Mouse (Mus musculus) granulocyte monocyte progenitor cell, adult 5-6 weeks (primary cell): ENCODE results near the gene Btbd2. TPM values are rescaled to one million over a fixed set of nuclear protein-coding genes. Genes with fewer than 3 reads are reported as not detected.
A peak's percentile ranks its signal among the peaks of the same experiment; 100 is the strongest.

ENCODE experiments used
- ATAC-seq: replicated peaks from 2 replicates; pipeline ENCODE4 v1.8.0; 2016; ENCODE audit warnings: mild to moderate bottlenecking, moderate TSS enrichment, inconsistent platforms; ENCODE audit not compliant: poor library complexity, severe bottlenecking
- total RNA-seq, 2 experiments: library from RNA; stranded (forward) in 1 of 2; stranded (reverse) in 1 of 2; fragments of 200-712, 200-1000 nt in 1 of 2; fragments of >200 nt in 1 of 2; fragmentation: Nextera tagmentation in 1 of 2; gene quantifications; 2 replicates each; pipeline ENCODE4 v1.2.3; 2014 to 2017

The Btbd2 gene
- total RNA-seq (2014; fragmentation: Nextera tagmentation), result 26.1 and 34.6 TPM in 2 replicates
- 13.3 and 34.8 TPM in 2 replicates for total RNA-seq (2017)

DNA sequence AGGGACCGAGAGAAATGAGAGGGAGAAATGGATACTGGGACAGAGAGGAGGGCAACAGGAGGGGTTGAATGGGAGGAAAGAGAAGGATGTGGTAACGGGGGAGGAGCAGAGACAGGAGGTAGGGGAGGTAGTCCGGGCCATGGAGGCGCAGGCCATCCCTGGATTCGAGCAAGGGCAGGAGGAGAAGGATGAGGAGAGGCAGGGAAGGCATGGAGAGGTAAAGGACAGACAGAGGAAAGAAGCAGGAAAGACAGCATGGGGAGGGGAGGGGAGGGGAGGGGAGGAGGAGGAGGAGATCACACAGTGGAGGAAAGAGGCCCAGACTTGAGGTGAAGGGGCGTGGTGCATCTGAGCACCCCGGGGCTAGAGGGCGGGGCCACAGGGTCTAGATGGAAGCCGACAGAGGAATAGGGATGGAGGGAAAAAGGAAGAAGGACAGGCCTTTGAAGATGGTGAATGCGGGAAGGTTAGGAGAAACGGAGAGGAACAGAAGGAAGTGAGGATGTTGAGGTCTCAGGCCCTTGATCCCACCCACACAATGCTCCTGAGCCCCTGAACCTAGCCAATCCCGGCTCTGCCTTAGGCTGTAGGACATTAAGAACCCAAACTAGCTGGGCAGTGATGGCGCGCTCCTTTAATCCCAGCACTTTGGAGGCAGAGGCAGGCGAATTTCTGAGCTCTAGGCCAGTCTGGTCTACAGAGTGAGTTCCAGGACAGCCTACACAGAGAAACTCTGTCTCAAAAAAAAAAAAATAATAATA lies at the start of gene Btbd2:
Gene Btbd2 (minus strand): TSS at position 209 of the 761 bp plus-strand sequence.
- no peak for ATAC-seq

DNA sequence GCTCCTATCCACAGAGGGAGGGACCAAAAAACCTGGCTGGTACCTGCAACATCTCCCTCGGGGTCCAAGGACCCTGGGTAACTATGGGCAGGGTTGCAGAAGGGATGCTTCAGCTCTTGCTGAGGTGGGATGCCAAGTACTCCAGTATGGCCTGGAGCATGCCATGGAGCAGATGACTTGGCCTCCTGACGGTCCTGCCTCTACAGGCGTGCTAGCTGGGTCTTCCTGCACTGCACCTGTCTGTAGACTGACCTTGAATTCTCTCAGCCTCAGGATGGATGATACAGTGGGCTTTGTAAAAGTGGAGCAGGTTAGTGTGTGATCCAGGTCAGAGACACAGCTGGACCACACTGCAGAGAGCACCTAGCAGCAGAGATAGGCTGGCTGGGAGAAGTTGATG lies 48.6 kb upstream of the Btbd2 start:
- ATAC-seq, result no peak

DNA sequence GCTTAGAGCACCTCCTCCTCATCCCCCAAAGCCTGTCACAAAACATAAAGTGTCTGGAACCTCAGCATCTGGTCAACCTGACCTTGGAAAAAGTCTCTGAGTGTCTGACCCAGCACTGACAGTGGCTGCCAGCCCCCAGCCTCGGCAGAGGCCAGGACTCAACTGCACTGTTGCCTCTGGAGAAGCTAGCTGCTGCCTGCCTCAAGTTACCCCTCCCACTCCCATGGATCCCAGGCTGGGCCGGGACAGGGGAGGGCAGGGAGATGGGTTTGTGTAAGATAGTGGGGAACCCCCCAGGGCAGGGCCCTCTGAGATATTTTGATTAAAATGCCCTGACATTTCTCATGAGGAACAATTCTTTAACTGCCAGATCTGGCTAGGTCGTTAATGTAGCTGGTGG lies 48.2 kb upstream of the Btbd2 start:
- no peak for ATAC-seq

DNA sequence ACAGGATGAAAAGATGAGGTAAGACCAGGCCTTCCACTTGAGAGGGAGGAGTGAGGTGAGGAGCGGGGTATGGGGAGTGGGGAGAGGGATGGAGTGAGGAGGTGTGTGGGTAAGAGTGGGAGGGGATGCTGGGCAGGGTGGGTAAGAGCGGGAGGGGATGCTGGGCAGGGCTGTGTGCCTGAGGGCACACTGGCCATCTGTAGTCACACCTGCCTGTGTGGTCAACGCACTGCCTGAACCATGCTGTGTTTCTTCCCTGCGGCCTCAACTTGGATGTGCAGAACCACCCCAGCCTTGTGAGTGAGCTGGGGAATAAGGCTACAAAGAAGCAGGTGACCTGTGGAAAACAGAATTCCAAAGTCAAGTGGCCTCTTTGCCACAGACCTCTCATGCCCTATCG lies 47.5 kb upstream of the Btbd2 start:
- no peak for ATAC-seq

DNA sequence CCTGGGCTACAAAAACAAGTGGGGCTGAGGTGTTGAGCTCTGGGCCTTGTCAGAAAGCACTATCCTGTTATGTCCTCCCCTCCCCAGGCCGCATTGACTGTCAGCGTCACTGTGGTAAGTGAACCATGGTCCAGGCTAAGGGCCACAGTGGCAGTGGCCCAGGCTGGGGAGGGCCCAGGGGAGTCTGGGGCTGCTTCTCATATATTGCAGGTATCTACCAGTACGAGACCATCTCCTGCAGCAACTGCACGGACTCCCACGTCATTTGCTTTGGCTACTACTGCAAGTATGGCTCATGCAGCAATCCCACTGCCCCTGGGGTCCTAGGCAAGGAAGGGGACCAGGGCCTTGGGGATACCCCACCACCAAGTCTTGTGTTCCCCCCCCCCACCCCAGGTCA lies 46.8 kb upstream of the Btbd2 start:
- no peak for ATAC-seq

DNA sequence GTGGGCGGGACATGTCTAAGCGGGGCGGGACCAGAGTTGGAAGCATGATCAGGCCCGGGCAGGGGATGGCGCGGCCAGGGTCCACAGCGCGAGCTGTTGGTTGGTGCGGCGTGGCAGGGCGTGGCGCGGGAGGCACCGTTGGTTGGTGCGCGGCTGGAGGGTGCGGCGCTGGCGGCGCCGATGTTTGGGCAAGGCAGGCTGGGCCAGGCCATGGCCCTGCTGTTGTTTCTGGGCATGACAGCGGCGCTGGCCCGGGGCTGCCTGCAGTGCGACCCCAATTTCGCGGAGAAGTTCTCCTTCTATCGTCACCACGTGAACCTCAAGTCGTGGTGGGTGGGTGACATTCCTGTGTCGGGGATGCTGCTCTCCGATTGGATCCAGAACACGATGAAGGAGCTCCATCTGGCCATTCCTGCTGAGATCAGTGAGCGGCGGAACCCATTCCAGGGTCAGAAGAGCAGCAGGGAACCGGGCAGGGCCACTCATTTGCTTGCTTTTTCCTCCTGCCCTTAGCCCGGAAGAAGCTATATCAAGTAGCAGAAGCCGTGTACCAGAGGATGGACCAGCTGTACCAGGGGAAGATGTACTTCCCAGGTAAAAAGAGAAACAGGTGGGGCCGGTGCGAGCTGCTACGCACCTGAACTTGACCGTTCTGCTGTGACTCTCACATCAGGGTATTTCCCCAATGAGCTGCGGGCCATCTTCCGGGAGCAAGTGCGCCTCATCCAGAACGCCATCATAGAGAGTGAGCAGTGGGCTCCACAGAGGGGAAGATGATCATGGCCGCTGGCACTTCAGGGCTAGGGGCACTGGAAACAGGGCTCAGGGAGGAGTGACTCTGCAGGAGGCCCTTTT lies 45.9 kb upstream of the Btbd2 start:
- peak; percentile 66 for ATAC-seq

DNA sequence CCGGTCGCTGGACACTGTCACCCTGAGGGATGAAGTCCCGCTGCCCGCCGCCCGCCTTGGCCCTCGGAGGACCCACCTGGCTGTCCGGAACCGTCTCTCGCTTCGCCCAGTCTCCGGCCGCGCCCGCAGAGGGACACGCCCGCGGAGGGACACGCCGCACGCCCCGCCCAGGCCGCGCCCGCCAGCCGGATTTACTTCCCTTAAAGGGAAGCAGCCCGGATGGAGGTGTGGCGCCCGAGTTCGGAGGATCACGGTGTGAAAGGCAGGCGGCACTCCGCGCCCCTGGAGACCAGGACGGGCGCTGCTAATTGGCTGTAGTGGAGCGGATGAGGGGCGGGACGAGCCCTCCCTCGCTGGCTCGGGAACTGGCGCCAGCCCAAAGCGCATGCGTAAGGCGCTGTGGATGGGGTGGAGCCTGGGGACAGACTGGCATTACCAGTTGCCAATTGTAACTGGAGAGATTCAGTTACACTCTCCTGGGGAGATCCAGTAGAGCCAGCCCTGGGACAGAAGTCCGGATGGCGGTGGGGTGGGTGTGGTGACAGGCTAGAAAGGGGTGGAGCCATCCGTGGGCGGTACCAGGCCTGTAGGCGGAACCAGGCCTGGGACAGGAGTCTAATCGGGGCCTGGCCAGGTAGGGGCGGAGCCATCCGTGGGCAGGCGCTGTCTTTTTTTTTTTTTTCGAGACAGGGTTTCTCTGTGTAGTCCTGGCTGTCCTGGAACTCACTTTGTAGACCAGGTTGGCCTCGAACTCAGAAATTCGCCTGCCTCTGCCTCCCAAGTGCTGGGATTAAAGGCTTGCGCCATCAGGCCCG lies 45.1 kb upstream of the Btbd2 start, which contains the start of the genes Mob3a and Izumo4:
Gene Mob3a (minus strand): TSS at position 257 of the 815 bp plus-strand sequence.
Gene Izumo4 (plus strand): TSS at position 464 of the 815 bp plus-strand sequence.
- ATAC-seq, result peak; percentile 74

DNA sequence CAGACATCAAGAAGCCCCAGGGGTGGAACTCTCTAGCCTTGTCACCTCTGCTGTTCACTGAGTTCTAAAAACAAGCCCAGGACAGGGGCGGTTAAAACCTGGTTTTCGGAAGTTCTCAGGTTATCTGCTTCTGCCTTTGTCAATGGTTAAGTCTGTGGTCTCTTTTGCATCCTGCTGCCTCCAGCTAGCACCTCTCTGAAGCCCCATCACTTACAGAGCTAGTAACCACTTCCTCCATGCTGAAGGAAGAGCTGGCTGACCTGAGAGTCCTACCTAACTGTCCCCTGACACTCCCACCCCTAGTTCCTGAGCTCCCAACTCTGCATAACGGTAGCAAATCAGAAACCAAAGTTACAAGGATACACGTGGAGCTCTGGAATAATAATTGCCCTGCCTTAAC lies 43.9 kb upstream of the Btbd2 start:
- peak; percentile 14 for ATAC-seq

DNA sequence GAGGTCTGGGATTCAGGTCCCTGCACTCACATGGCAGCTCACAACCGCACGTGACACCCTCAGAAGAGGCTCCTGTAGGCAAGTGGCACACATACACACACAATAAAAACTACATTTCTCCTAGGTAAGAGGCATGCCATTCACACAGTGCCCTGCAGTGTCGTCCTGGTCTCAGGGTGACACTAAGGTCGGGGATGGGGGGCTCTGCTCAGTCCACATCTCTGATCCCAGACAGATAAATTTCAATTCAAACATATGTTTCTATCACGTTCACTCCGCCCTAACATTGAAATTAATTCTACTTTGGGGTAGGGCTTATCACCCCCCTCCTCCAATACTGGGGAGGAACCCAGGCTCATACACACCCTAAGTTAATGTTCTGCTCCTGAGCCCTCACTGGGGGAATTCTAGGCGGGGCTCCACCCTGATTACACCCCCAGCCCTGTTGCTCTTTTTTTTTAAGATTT lies 43.2 kb upstream of the Btbd2 start:
- no peak for ATAC-seq

DNA sequence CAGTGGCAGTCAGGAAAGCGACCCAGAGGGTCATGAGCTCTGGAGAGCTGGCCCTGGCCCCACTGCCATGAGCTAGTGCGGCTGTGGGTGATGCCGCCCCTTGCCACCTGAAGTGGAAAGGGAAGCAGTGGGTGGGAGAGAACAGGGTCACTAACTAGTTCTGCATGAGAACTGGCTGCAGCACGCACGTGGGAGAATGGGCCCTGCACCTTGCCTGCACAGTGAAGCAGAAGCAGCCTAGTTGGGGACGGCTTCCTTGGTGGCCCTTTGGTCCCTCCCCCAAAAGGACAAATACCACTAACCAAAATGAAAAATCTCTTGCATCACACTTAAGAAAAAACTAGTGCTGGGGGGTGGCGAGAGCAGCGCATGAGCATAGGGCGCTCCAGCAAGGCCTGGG lies 41.7 kb upstream of the Btbd2 start:
- ATAC-seq, result no peak

DNA sequence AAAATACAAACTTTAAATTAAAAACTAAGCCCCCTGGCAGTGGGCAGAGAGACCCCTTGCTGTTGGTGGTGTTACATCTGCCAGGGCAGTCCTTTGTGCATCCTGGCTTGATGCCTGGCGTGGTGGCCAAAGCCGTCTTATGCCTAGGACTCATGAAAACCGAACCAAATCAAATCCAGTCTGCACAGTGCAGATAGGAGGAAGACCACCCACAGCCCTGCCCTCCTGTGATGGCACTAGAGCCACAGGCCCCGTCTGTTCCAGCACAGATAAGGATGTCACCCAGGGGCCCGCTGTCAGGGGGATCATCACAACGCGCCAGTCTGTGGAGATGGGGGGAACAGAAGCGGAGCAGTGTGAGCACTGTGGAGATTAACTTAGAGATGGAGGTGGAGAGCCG lies 40.9 kb upstream of the Btbd2 start:
- ATAC-seq, result no peak

DNA sequence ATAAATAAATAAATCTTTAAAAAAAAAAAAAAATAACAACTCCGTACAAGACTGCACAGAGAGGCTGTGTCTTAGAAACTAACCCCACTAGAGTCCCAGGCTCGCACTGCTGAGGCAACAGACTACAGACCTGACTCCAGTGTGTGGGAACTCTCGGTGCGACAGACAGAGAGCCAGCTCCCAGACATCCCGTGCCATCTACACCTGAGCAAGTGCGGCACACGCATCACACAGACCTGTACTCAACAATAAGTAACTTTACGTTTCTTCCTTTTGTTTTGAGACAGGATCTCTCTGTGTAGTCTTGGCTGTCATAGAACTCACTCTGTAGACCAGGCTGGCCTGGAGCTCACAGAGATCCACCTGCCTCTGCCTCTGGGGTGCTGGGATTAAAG lies 40.5 kb upstream of the Btbd2 start:
- no peak for ATAC-seq

DNA sequence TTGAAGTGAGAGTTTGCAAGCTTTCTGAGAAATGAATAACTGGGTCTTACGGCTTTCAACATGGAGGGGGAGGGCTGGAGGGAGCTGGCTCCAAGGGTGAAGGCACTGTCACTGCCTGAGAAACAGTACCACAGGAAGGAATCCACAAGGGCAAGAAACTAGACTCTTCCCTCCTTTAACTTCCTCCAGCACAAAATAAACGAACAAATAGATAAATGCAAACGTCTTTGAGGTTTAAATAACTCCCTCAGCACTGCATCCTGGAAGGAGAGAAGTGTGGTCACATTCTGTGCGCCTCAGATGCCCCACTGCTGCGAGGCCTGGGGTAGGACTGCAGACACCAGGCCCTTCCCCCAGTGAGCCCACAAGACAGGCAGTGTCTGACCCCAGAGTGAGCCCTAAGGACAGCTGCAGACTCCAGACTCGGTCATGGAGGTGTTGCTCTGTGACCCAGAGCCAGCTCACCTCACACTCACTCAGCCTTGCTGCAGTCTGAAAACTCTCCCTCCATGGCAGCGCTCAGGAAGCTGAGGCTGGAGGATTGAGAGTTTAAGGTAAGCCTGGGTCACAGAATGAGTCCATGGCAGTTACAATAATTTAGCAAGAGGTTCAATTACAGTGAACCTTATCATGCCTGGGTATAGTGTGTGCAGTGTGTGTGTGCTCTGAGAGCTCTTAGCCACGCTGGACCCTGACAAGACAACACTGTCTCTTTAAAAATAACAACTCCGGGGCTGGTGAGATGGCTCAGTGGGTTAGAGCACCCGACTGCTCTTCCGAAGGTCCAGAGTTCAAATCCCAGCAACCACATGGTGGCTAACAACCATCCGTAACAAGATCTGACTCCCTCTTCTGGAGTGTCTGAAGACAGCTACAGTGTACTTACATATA lies 39.9 kb upstream of the Btbd2 start:
- ATAC-seq, result no peak

DNA sequence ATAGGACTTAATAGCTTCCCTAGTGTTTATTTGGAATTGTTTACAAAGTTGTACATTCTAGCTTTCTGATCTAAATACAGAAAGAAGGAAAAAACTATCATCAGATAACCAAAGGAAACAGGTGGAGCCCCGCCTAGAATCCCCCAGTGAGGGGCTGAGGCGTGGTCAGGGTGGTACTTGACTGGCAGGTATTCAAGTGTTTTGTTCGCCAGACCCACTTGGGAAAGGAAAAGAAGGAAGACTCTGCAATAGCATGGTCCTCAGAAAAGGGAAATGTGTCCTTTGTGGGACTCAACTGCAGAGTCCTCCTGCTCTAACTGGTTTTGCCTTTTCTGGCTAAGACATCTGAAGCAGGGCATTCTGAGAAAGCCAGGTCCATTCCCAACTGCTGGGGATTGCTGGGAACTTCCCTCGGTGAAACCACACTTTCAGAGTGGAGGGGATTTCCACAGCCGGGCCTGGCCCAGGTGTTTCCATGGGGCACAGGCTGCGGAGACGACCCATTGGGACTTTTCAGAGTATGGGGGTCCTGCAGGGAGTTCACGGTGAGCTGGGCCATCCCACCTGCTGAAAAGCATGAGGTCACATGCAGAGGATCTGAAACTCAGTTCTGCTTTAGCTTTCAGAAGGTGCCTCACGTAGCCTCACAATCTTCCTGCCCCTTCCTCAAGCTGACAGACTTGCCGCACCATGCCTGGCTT lies 39.1 kb upstream of the Btbd2 start:
- peak; percentile 3 for ATAC-seq

DNA sequence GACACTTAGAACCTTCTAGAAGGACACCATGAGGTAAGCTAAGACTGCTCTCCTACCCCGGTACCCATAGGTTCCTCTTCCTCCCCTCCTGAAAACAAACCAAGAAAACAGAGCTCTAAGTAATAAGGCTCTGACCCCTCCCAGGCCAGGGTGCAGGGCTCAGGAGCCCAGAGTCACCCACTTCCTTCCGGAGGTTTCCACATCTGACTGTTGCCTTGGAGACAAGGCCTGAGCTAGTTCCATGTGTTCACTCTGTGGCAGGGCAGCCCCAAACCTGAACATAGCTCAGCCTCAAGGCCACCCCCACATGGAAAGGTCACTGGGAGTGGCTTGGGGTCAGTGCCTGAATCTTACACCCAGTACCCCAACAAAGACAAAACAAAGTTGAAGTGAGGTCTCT lies 38.3 kb upstream of the Btbd2 start:
- peak; percentile 68 for ATAC-seq

DNA sequence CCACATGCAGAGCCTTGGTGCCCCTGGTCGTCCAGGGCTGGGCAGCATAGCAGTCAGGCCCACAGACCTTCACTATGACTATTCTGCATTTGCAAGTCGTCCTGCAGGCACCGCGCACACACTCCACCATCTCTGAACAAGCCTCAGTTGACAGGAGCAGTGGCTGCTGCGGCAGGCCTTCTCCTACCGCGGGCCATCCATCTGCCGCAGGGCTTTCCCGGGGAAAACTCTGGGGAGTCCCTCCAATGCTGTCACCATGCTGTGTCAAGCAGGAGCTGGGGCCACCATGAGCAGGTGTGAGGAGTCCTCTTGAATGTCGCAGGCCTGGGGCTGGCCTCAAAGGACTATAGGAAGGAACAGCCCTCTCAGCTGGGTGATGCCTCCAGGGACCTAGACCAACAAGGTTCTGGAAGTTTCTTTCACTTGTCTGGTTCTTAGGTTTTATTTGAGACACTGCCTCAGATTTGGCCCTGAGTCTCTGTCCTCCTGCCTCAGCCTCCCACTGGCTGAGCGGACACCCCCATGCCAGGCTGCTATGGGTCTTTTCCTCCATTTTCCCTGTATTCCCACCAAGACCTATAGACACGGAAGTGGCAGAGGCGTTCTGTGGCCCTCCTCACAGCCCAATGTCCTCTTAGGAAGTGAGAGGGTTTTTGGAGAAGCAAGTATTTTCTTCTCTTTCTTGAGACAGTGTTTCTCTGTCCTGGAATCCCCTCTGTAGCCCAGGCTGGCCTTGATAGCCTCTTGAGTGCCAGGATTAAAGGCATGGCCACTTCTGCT lies 37.5 kb upstream of the Btbd2 start:
- ATAC-seq, result no peak

DNA sequence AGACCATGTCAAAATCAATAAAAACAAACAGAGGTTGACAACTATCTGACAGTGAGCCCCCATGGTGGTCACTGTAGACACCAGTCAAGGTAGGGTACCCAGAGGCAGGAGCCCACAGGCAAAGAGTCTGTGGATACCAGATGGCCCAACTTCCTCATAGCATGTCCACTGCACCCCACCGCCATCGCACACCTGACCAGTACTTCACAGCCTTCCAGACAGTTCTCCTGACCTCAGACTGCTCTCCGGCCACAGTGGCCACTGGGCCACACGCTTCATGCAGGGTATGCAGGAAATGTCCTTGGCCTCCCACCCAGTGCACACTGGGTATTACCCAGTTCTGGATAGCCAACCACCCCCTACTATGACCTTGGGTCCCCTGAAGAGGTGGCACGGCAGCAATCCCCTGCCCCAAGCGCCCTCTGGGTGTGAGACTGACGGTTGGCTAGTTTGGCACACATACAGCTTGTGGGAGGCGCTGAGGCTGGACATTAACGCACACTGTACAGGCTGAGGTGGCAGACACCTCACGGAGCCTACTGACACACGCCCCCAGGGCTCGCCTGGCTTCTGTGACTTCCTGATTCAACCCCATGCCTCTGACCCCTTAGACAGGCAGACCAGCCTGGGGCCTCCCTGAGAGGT lies 36.7 kb upstream of the Btbd2 start:
- ATAC-seq, result no peak
